Mouse (Mus musculus): ENCODE results near the gene Spock2. TPM values are rescaled to one million over a fixed set of nuclear protein-coding genes. Genes with fewer than 3 reads are reported as not detected.

The Spock2 gene
- polyA plus RNA-seq, 1 experiment = 19.8 TPM

- no peak for DNase-seq
- Histone ChIP-seq H3K27me3 (ENCODE audit: control insufficient read depth, insufficient read depth, low read length) (peaks cover 11% of the 10 kb centered on the region), H3K36me3 (ENCODE audit: control insufficient read depth, insufficient read depth, low read length) (no peaks in the 10 kb centered on the region), H3K4me3 (ENCODE audit: control insufficient read depth, insufficient read depth, low read length) (no peak overlapping the region), H3K4me1 (replicated peaks; ENCODE audit: control insufficient read depth, insufficient read depth, low read length) (peaks cover 15% of the 10 kb centered on the region), H3K27ac (ENCODE audit: control insufficient read depth, insufficient read depth, low read length) (no peak overlapping the region)
- no peak for TF ChIP-seq CTCF (IDR thresholded peaks at IDR 0.05; ENCODE audit: borderline replicate concordance, control insufficient read depth, extremely low read depth, insufficient read depth, low read length, poor library complexity)
- no peak for TF ChIP-seq POLR2A (IDR thresholded peaks at IDR 0.05; ENCODE audit: control insufficient read depth, extremely low read depth, insufficient read depth, low read length, poor library complexity)
- 50% methylated on average over 20 of the region's 20 CpGs for WGBS
Observed at GRCm38 (mm10) chr10:60105391-60106145, 451 bp upstream of the Spock2 start.

- Histone ChIP-seq H3K27me3 (ENCODE audit: control insufficient read depth, insufficient read depth, low read length) (peaks cover 11% of the 10 kb centered on the region), H3K4me3 (ENCODE audit: control insufficient read depth, insufficient read depth, low read length) (peak overlapping the region; percentile 35), H3K27ac (ENCODE audit: control insufficient read depth, insufficient read depth, low read length) (no peak overlapping the region), H3K4me1 (replicated peaks; ENCODE audit: control insufficient read depth, insufficient read depth, low read length) (peaks cover 15% of the 10 kb centered on the region), H3K36me3 (ENCODE audit: control insufficient read depth, insufficient read depth, low read length) (no peaks in the 10 kb centered on the region)
- TF ChIP-seq CTCF (IDR thresholded peaks at IDR 0.05; ENCODE audit: borderline replicate concordance, control insufficient read depth, extremely low read depth, insufficient read depth, low read length, poor library complexity) = no peak
- no peak for TF ChIP-seq POLR2A (IDR thresholded peaks at IDR 0.05; ENCODE audit: control insufficient read depth, extremely low read depth, insufficient read depth, low read length, poor library complexity)
- 1% methylated on average over 47 of the region's 57 CpGs for whole genome bisulfite sequencing
- peak; percentile 27 for DNase-seq
Observed at GRCm38 (mm10) chr10:60106531-60107186, 640 bp downstream of the Spock2 start.

- Histone ChIP-seq H3K27ac (ENCODE audit: control insufficient read depth, insufficient read depth, low read length) (no peak overlapping the region), H3K4me3 (ENCODE audit: control insufficient read depth, insufficient read depth, low read length) (peak overlapping the region; percentile 35; the same call in 1 of the 2 replicates), H3K4me1 (replicated peaks; ENCODE audit: control insufficient read depth, insufficient read depth, low read length) (peaks cover 15% of the 10 kb centered on the region), H3K36me3 (ENCODE audit: control insufficient read depth, insufficient read depth, low read length) (no peaks in the 10 kb centered on the region), H3K27me3 (ENCODE audit: control insufficient read depth, insufficient read depth, low read length) (peaks cover 11% of the 10 kb centered on the region)
- WGBS = 2% methylated on average over 28 of the region's 28 CpGs
- no peak for TF ChIP-seq POLR2A (IDR thresholded peaks at IDR 0.05; ENCODE audit: control insufficient read depth, extremely low read depth, insufficient read depth, low read length, poor library complexity)
- TF ChIP-seq CTCF (IDR thresholded peaks at IDR 0.05; ENCODE audit: borderline replicate concordance, control insufficient read depth, extremely low read depth, insufficient read depth, low read length, poor library complexity) = no peak
- no peak for DNase-seq
Observed at GRCm38 (mm10) chr10:60107448-60107847, 1.4 kb downstream of the Spock2 start.

GRCm38 (mm10) chr10:60108321-60109111 lies 2.5 kb downstream of the Spock2 start:
- peaks cover 15% of the 10 kb centered on the region for H3K4me1 ChIP-seq (replicated peaks; ENCODE audit: control insufficient read depth, insufficient read depth, low read length)
- no peak overlapping the region for H3K4me3 ChIP-seq (ENCODE audit: control insufficient read depth, insufficient read depth, low read length)
- H3K36me3 ChIP-seq (ENCODE audit: control insufficient read depth, insufficient read depth, low read length) = no peaks in the 10 kb centered on the region
- 91% methylated on average over 16 of the region's 17 CpGs for WGBS
- no peak overlapping the region for H3K27ac ChIP-seq (ENCODE audit: control insufficient read depth, insufficient read depth, low read length)
- peaks cover 11% of the 10 kb centered on the region for H3K27me3 ChIP-seq (ENCODE audit: control insufficient read depth, insufficient read depth, low read length)
- no peak for DNase-seq
- TF ChIP-seq POLR2A (IDR thresholded peaks at IDR 0.05; ENCODE audit: control insufficient read depth, extremely low read depth, insufficient read depth, low read length, poor library complexity) (no peak), CTCF (IDR thresholded peaks at IDR 0.05; ENCODE audit: borderline replicate concordance, control insufficient read depth, extremely low read depth, insufficient read depth, low read length, poor library complexity) (no peak)

- no peak for TF ChIP-seq CTCF (IDR thresholded peaks at IDR 0.05; ENCODE audit: borderline replicate concordance, control insufficient read depth, extremely low read depth, insufficient read depth, low read length, poor library complexity)
- no peak for TF ChIP-seq POLR2A (IDR thresholded peaks at IDR 0.05; ENCODE audit: control insufficient read depth, extremely low read depth, insufficient read depth, low read length, poor library complexity)
- no peak for DNase-seq
- 95% methylated on average over 8 of the region's 8 CpGs for WGBS
- Histone ChIP-seq H3K36me3 (ENCODE audit: control insufficient read depth, insufficient read depth, low read length) (no peaks in the 10 kb centered on the region), H3K27me3 (ENCODE audit: control insufficient read depth, insufficient read depth, low read length) (peaks cover 11% of the 10 kb centered on the region), H3K27ac (ENCODE audit: control insufficient read depth, insufficient read depth, low read length) (no peak overlapping the region), H3K4me3 (ENCODE audit: control insufficient read depth, insufficient read depth, low read length) (no peak overlapping the region), H3K4me1 (replicated peaks; ENCODE audit: control insufficient read depth, insufficient read depth, low read length) (peaks cover 15% of the 10 kb centered on the region)
Observed at GRCm38 (mm10) chr10:60109336-60109735, 3.3 kb downstream of the Spock2 start.

GRCm38 (mm10) chr10:60109989-60110388 lies 4.0 kb downstream of the Spock2 start:
- Histone ChIP-seq H3K4me3 (ENCODE audit: control insufficient read depth, insufficient read depth, low read length) (no peak overlapping the region), H3K27me3 (ENCODE audit: control insufficient read depth, insufficient read depth, low read length) (peaks cover 11% of the 10 kb centered on the region), H3K4me1 (replicated peaks; ENCODE audit: control insufficient read depth, insufficient read depth, low read length) (peaks cover 16% of the 10 kb centered on the region), H3K36me3 (ENCODE audit: control insufficient read depth, insufficient read depth, low read length) (no peaks in the 10 kb centered on the region), H3K27ac (ENCODE audit: control insufficient read depth, insufficient read depth, low read length) (no peak overlapping the region)
- TF ChIP-seq POLR2A (IDR thresholded peaks at IDR 0.05; ENCODE audit: control insufficient read depth, extremely low read depth, insufficient read depth, low read length, poor library complexity) (no peak), CTCF (IDR thresholded peaks at IDR 0.05; ENCODE audit: borderline replicate concordance, control insufficient read depth, extremely low read depth, insufficient read depth, low read length, poor library complexity) (no peak)
- no peak for DNase-seq
- WGBS = 92% methylated on average over 8 of the region's 8 CpGs
